Mouse (Mus musculus) heart, embryonic 15.5 days (tissue): ENCODE measurements at regions not wholly inside any gene's neighbourhood (a gene's known extent, or its start where the extent isn't known, plus 50 kb on each side); places are given as distances from the start of the nearest gene placed in this dataset.

ENCODE experiments used
- ATAC-seq: fragments of 200-750 bp; cut with Nextera tagmentation; replicated peaks from 2 replicates; pipeline ENCODE4 v1.8.0; 2017; ENCODE audit warnings: low read depth, moderate TSS enrichment; ENCODE audit not compliant: insufficient number of reproducible peaks, insufficient read depth, low FRiP score
- H3K27ac ChIP-seq: fragments of 300-500 bp; sonication (generic); 2 replicates; pipeline ENCODE4 v1.5.1; 2015; ENCODE audit warnings: mild to moderate bottlenecking, inconsistent platforms
- H3K27me3 ChIP-seq: fragments of 300-500 bp; sonication (generic); 2 replicates; pipeline ENCODE4 v1.6.1; 2015; ENCODE audit warnings: inconsistent platforms
- H3K36me3 ChIP-seq: fragments of 300-500 bp; sonication (generic); 2 replicates; pipeline ENCODE4 v1.6.1; 2015; ENCODE audit warnings: mild to moderate bottlenecking, inconsistent platforms
- H3K4me1 ChIP-seq: fragments of 300-500 bp; sonication (generic); replicated peaks from 2 replicates; pipeline ENCODE4 v1.6.1; 2015; ENCODE audit warnings: inconsistent platforms
- H3K4me2 ChIP-seq: fragments of 300-500 bp; sonication (generic); 2 replicates; pipeline ENCODE4 v1.6.1; 2015; ENCODE audit warnings: inconsistent platforms, mild to moderate bottlenecking, moderate library complexity
- H3K4me3 ChIP-seq: fragments of 300-500 bp; sonication (generic); 2 replicates; pipeline ENCODE4 v1.5.1; 2015; ENCODE audit warnings: mild to moderate bottlenecking, inconsistent platforms
- H3K9ac ChIP-seq: fragments of 300-500 bp; sonication (generic); 2 replicates; pipeline ENCODE4 v1.6.1; 2015; ENCODE audit warnings: mild to moderate bottlenecking, inconsistent platforms
- H3K9me3 ChIP-seq: fragments of 300-500 bp; sonication (generic); replicated peaks from 2 replicates; pipeline ENCODE4 v1.6.1; 2016; ENCODE audit warnings: inconsistent platforms
- WGBS: fragments of 180-500 bp; shearing (Covaris S2); methylation state at CpG from one replicate; pipeline ENCODE4 v1.1.7; 2015; ENCODE audit warnings: mixed read lengths; 5-methylcytosine and 5-hydroxymethylcytosine counted together

DNA sequence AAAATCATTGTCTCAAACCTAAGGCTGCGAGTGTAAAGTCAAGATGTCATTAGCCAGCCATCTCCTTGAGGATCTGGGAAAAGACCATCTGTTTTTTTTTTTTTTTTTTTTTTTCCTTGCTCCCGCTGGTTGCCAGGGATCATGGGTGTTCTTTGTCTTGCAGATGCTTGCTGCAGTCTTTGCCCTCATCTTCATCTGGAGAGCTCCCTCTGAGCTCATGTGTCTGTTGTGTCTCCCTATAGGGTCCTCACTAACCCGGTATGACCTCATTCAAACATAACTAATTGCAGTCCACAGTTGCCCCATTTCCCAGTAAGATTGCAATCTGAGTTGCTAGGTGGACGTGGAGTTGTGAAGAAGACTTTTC is 77.3 kb upstream of the Bbx start:
- 61% methylated on average over 4 of the region's 4 CpGs for WGBS
- no peak overlapping the region for H3K9ac ChIP-seq
- no peak overlapping the region for H3K4me2 ChIP-seq
- H3K27ac ChIP-seq = no peak overlapping the region
- no peaks in the 10 kb centered on the region for H3K27me3 ChIP-seq
- no peaks in the 10 kb centered on the region for H3K9me3 ChIP-seq
- H3K36me3 ChIP-seq = no peaks in the 10 kb centered on the region
- ATAC-seq = no peak
- H3K4me1 ChIP-seq = no peaks in the 10 kb centered on the region
- no peak overlapping the region for H3K4me3 ChIP-seq

DNA sequence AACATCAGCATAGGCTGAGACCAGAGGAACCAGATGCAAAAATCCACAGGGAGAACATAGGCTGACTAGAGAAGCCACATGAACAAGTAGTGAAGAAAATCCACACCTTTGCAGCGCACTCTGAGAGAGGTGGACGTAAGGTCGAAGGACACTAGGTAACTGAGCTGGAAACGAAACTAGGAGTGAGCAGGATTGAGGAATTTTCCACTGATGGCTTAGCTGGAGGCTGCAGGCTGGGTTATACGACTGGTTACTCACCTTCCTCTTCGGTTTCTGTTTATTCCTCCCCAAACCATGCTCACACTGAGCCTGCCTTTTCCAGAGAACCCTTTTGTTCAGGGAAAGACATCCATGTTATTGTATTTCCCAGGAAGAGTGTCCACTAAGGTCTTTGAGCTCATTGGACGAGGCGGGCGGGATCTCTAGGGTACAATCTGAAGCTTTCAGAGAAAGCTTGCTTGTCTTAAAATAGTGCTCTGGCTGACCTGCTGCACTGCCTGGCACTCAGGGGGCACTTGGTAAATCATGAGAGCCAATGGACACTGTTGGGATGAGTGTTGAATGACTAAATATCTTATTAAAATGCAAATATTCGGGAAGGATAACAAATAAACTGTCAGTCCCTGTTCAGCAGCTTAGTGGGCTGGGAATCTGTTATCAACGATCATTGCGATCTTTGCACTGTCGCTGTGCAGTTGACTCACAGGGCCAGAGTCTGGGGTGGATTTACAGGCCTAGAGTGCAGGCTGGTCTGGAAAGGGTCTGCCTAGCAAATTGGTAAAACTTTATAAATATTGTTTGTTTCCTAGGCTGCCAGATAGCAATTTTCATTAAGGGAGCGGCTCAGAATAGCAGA is 76.7 kb upstream of the Bbx start:
- Histone ChIP-seq H3K36me3 (no peaks in the 10 kb centered on the region), H3K27me3 (no peaks in the 10 kb centered on the region)

GRCm38 (mm10) chr16:50504619-50505018 is 72.4 kb upstream of the Bbx start:
- WGBS = 58% methylated on average over 3 of the region's 3 CpGs
- Histone ChIP-seq H3K4me1 (no peaks in the 10 kb centered on the region), H3K36me3 (no peaks in the 10 kb centered on the region), H3K27ac (no peak overlapping the region), H3K4me3 (no peak overlapping the region), H3K4me2 (no peak overlapping the region), H3K27me3 (no peaks in the 10 kb centered on the region), H3K9ac (no peak overlapping the region), H3K9me3 (no peaks in the 10 kb centered on the region)
- no peak for ATAC-seq

More for the DNA sequence above, 76.7 kb upstream of the Bbx start:
- Histone ChIP-seq H3K9me3 (no peaks in the 10 kb centered on the region), H3K9ac (no peak overlapping the region), H3K4me2 (no peak overlapping the region), H3K4me1 (no peaks in the 10 kb centered on the region), H3K27ac (no peak overlapping the region), H3K4me3 (no peak overlapping the region)
- ATAC-seq = no peak
- 70% methylated on average over 14 of the region's 14 CpGs for WGBS

DNA sequence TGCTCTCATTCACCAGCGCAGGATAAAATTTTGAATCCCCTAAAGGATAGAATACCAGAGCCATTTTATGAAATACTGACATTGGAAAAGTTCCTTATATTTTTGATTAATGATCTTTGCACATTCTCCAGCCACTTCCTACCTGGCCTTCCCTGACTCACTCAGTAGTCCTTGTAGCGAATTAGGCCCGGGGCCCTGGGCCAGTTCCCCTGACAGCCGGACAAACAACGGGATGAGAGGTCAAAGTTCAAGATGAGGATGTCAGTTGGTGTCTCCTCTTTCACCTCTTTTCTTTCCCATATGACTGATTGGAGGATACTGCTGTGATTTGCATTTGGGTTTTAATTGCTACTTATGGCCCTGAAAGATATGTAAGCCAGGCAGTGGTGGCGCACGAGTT is 66.7 kb upstream of the Bbx start:
- no peak overlapping the region for H3K4me3 ChIP-seq
- no peak overlapping the region for H3K9ac ChIP-seq
- H3K27me3 ChIP-seq = no peaks in the 10 kb centered on the region
- ATAC-seq = no peak
- no peak overlapping the region for H3K4me2 ChIP-seq
- no peaks in the 10 kb centered on the region for H3K36me3 ChIP-seq
- H3K27ac ChIP-seq = no peak overlapping the region
- H3K9me3 ChIP-seq = no peaks in the 10 kb centered on the region
- H3K4me1 ChIP-seq = no peaks in the 10 kb centered on the region
- WGBS = 72% methylated on average over 7 of the region's 7 CpGs

GRCm38 (mm10) chr16:50493662-50494061 is 61.5 kb upstream of the Bbx start:
- H3K4me1 ChIP-seq = no peaks in the 10 kb centered on the region
- H3K27ac ChIP-seq = no peak overlapping the region
- H3K9me3 ChIP-seq = no peaks in the 10 kb centered on the region
- no peaks in the 10 kb centered on the region for H3K36me3 ChIP-seq
- H3K9ac ChIP-seq = no peak overlapping the region
- no peaks in the 10 kb centered on the region for H3K27me3 ChIP-seq
- H3K4me2 ChIP-seq = no peak overlapping the region
- WGBS = 91% methylated on average over 2 of the region's 2 CpGs
- H3K4me3 ChIP-seq = no peak overlapping the region
- no peak for ATAC-seq

- no peak overlapping the region for H3K27ac ChIP-seq
- no peak overlapping the region for H3K4me3 ChIP-seq
- no peaks in the 10 kb centered on the region for H3K9me3 ChIP-seq
- no peaks in the 10 kb centered on the region for H3K4me1 ChIP-seq
- H3K27me3 ChIP-seq = no peaks in the 10 kb centered on the region
- WGBS = 67% methylated on average over 6 of the region's 6 CpGs
- no peak for ATAC-seq
- no peak overlapping the region for H3K4me2 ChIP-seq
- no peak overlapping the region for H3K9ac ChIP-seq
- H3K36me3 ChIP-seq = no peaks in the 10 kb centered on the region
Observed at GRCm38 (mm10) chr16:50489244-50489643, 57.1 kb upstream of the Bbx start.

- H3K27ac ChIP-seq = no peak overlapping the region
- H3K4me3 ChIP-seq = no peak overlapping the region
- ATAC-seq = no peak
- no peaks in the 10 kb centered on the region for H3K27me3 ChIP-seq
- WGBS = 35% methylated on average over 9 of the region's 9 CpGs
- no peaks in the 10 kb centered on the region for H3K36me3 ChIP-seq
- 0 out of 2 replicates have a peak, but pooled peaks cover 2% of the 10 kb centered on the region for H3K4me1 ChIP-seq
- peak overlapping the region; percentile 43; the same call in 1 of the 2 replicates for H3K4me2 ChIP-seq
- H3K9me3 ChIP-seq = no peaks in the 10 kb centered on the region
- H3K9ac ChIP-seq = no peak overlapping the region
Observed at GRCm38 (mm10) chr16:50482360-50482786, 50.2 kb upstream of the Bbx start.
